Mouse (Mus musculus): Measurements from ENCODE around the gene Cdkal1.

DNA sequence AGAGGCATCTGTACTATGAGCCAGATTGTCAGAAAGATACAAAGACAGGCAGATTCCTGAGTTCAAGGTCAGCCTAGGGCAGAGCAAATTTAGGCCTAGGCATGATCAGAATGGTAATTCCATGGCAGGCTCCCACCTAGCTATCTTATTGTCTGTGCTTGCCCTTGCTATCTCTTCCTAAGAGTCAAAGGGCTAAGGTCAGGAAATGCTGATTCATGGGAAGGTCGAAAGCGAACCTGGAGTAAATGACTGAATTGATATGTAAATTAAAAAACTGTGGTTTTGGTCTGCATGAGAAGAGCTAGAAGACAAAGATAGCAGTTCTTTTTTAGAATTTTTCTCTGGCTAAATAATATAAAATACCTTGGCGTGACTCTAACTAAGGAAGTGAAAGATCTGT, 262.4 kb downstream of the Cdkal1 start:
- TF ChIP-seq CTCF (IDR thresholded peaks at IDR 0.05; ENCODE audit: control insufficient read depth, insufficient read depth, low read length) (no peak), POLR2A (IDR thresholded peaks at IDR 0.05; ENCODE audit: borderline replicate concordance, control insufficient read depth, low read depth, low read length) (no peak)
